Mouse (Mus musculus) A20 (cell line): Measurements from ENCODE around the gene Gm27029.
A peak's percentile ranks its signal among the peaks of the same experiment; 100 is the strongest.
"Not testable (repeated sequence)": the region's sequence is repeated elsewhere in the genome, so short reads cannot be mapped to it uniquely, and the experiment has no call there.

ENCODE experiments used
- DNase-seq: peaks from one replicate; pipeline ENCODE4 v3.0.0-alpha.2; 2011; ENCODE audit warnings: low read depth, low spot score

Gene Gm27029

DNA sequence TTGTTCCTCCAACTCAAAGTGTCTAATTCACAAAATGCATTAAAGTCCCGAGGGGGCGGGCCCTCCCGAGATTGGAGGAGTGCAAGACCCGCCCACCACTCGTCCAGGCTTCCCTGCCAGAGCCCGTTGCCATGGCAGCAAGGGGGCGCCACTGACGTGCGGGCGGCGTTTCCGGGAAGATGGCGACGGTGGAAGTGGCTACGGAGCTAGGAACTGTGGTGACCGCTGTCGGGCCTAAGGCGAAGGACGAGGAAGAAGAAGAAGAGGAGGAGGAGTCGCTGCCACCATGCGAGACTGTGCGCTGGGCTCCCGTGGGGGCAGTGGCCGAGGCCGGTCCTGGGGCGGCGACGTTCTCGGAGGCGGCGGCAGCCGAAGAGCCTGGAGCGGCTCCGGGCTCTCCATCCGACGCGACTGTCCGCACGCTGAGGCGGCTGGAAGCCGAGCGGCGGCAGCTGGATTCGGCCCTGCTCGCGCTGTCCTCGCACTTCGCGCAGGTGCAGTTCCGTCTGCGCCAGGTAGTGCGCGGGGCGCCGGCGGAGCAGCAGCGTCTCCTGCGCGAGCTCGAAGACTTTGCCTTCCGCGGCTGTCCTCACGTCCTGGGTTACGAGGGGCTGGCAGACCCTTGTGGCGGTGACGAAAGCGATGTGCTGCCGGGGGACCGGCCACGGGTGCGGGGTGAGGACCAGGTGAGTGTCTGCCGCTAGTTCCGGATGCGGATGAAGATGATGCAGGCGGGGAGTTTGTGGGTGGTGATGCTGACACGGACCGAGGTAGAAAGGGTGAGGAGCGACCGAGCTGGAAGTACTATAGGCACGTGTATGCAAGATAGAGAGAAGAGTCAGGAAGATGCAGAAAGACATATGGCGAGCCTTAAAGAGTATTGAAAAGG lies 573 bp upstream of the Gm27029 start, which contains the start of the genes Rundc1 and Ptges3l:
Gene Rundc1, plus strand, starts transcription at position 161 of the 889 bp plus-strand sequence.
Gene Ptges3l, minus strand, starts transcription at position 409 of the 889 bp plus-strand sequence.
- peak; percentile 97 for DNase-seq

DNA sequence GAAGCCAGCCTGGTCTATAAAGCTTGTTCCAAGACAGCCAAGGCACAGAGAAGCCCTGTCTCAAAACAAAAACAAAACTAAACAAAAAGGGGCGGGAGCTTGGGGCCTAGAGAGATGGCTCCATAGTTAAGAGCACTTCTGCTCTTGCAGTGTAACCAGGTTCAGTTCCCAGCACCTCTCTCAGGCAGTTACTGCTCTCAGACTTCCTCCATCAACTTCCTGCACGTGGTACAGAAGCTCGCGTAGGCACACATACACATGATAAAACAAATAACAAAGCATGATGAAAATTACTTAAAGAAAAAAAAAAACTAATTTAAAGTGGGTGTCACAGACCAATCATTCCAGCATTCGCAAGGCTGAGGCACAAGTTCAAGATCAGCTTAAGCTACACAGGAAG lies 4.4 kb downstream of the Gm27029 start:
- DNase-seq: peak; percentile 34

GRCm38 (mm10) chr11:101419610-101420009 lies 5.0 kb downstream of the Gm27029 start:
- peak; percentile 83 for DNase-seq

- no peak for DNase-seq
These were observed 5.6 kb downstream of the Gm27029 start for GRCm38 (mm10) chr11:101418991-101419390.

DNA sequence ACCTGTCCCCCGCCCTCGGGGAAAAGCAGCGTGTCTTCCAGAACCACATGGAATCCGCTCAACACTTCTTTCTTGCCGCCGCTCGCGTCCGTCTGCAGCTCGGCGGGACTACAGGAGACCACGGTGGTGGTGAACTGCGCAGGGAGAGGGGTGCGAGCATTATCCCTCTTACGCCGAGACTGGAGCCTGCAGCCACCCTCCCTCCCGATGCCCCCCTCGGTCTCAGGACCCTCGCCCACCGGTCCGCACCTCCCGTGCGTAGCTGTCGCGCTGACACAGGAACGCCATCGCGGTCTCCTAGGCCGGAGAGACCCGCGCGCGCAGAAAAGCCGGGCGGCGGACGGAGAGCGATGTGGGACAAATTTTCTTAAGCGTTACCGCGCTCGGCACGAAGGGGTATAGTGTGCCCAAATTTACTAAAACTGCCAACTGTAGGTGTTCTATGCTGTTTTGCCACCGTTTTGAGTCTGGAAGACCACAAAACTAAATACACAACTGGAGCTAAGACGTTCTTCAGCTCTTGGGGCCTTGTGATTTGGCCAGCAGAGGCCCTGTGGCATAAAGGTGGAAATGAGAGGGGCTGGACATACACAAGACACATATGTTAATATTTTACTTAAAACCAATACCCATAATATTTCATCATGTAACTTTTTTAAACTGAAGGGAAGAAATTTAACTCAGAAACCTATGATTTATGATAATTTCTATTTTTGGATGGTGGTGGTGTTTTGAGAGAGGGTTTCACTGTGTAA lies 7.3 kb downstream of the Gm27029 start, which contains the start of gene Aarsd1:
Gene Aarsd1, minus strand, starts transcription at position 515 of the 755 bp plus-strand sequence.
- peak; percentile 93 for DNase-seq

DNA sequence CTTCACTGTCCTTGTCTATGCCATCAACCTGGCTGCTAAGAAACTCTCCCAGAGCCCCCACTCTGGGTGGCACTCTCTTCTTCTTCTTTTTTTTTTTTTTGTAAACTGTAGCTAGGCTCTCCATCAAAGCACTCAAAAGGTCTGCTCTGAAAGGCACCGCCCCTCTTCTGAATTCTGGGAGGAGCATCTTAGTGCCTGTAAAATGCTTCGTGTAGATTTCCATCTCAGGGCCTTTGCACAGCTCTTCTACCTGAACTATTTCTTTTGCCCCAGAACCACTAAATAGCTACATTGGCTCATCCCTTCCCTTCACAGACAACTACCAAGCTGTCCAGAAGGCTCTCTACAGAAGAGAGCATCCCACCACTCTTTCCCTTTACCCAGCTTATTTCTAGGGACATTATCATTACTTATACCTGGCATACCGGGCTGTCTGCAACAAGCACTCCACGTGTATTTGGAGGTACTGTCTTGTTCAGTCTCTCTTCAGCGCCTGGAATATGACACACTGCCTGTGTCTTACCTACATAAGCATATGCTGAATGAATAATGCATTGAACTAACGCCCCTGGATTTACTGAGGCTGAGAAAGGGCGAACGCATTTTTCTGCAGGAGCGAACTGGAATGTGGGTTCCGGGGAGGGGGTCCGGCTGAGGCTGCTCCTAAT lies 8.0 kb downstream of the Gm27029 start:
- peak; percentile 80 for DNase-seq

- peak; percentile 49 for DNase-seq
These were observed 9.3 kb downstream of the Gm27029 start for GRCm38 (mm10) chr11:101415306-101415705.

GRCm38 (mm10) chr11:101395110-101395509 lies 29.5 kb downstream of the Gm27029 start:
- peak; percentile 80 for DNase-seq

DNA sequence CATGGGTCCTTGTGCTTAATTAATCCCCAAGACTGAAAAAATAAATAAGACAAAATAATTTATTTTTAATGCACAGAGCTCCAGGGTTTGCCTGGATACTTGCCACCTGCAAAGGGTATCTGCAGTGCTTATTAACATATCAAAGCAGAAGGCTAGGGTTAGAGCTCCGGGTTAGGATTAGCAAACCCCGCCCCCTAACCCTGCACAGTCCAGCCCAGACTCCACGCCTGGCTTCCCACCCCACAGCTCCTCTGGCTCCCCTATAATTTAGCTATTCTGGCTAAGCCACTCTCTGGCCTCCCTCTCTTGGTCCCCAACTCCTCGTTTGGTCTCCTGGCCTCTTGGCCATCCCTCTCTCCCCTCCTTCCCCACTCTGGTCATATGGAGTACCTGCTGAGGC lies 42.8 kb downstream of the Gm27029 start:
- peak; percentile 7 for DNase-seq

DNA sequence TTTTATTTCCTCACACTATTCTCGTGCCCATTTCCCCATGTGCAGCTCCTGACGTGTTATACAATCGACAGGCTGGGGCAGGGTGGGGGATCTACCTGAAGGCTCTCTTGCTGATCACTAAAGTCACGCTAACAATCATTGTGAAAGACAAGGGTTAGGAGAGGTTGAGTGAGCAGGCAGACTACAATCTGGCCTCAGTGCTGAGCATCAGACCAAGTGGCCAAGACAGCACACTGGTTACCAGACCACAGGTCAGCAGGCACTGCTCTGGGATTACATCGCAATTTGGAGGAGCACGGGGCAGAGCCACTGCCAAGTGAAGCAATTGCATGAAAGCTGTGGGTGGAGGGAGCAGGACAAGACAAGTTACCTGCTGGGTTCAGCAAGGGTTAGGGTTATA lies 45.7 kb downstream of the Gm27029 start:
- DNase-seq: no peak

GRCm38 (mm10) chr11:101378196-101378595 lies 46.4 kb downstream of the Gm27029 start:
- DNase-seq: not testable (repeated sequence)

DNA sequence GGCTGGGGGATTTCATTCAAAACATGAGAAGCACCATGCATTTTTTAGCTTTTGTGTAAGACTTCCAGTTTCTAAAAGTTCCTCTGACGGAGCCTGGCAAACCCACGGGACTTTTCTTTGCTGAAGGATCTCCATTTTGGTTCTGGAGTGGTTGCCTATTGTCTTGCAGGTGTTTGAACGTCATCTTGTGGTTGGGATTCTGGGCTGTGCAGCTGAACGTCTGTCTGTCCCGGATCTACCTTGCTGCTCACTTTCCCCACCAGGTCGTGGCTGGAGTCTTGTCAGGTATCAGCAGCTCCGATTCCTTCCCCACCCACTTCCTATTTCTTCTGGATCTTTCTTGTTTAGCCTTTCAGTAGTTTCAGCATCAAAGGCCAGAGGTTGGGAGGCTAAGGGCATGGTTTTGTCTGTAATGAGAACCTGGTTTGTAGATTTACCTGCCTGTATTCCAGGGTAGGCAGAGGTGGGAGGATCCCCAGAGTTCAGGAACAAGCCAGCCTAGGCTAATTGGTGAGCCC lies 50.1 kb downstream of the Gm27029 start:
- DNase-seq: no peak

DNA sequence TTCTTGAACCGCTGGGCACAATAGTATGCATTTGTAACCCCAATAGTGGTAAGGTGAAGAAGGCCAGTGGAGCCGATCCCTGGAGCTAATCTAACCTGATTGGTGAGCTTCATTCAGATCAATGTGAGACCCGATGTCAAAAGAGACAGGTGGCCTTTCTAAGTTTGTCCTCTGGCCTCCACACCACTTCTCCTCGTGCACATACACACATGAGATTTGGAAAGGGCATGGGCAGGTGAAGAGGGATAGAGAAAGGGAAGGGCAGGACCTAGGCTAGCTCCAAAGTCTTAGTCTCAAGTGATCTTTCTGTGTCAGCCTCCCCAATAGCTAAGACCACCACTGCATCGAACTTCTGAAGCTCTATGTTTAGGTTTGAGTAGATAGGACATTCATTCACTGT lies 54.5 kb downstream of the Gm27029 start:
- no peak for DNase-seq

- DNase-seq: no peak
These were observed 57.2 kb downstream of the Gm27029 start, which contains the start of gene G6pc for GRCm38 (mm10) chr11:101367326-101367935. TSS of gene G6pc (plus strand) at chr11:101367561.

DNA sequence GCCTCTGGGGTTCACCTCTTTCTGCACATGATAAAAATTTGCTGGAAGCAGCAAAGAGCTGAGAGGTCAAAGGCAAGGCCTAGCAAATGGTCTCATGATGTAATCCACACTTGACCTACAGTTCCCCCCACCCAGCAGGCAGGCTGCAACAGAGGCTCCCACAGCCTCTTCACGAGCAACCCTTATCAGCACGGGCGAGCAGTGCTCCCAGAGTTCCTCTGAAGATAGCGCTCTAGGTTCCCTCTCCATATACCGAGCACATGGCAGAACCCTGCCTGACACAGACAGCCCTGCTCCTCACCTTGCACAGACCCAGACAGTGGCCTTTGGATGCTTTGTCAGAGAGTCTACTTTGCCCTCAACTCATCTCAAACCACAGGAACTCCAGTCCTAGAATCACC lies 60.1 kb downstream of the Gm27029 start:
- no peak for DNase-seq

DNA sequence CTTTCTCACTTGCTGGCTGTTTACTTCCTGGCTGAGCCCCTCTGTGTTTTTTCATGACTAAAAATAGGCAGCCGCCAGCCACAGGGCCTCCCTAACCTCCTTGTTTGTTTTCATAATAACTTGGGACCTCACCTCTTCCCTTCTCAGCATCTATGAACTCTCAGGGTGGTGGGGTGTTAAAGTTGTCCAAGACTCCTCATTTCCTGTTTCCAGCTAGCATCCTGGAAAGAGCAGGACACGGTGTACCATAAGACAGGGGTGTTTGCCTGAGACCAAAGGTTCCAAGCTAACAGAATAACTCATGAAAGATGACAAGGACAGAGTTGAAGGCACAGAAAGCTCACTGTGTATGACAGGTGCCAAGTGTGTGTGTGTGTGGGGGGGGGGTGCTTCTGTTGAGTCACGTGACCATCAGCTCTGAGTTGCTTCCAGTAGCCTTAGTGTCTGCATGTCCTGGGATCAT lies 63.9 kb downstream of the Gm27029 start:
- no peak for DNase-seq

GRCm38 (mm10) chr11:101359776-101360175 lies 64.8 kb downstream of the Gm27029 start:
- DNase-seq: no peak

DNA sequence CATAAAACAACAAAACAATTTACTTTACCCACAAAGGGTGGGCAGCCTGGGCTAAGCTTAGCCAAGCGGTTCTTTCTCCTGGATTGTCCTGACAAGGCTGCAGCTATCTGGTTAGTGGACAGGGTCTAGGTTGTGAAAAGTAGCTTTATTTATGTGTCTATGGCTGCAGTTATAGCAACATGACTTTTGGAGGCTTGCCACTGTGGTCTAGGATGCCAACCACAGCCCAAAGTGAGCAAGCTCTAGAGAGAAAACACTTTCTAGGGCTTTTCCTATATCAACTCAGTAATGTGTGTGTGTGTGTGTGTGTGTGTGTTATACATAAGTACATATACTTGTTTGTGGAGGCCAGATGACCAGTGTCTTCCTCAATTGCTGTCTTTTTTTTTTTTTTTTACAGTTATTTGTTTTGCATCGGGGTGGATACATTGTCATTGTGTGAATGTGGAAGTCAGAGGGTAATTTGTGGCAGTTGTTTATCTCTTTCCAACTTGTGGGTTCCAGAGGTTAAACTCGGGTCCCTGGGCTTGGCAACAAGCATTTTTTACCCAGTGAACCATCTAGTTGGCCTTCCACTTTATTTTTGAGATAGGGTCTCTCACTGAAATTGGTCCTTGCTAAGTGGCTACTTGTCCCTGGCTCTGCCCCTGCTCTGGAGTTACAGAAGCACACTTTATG lies 67.0 kb downstream of the Gm27029 start:
- no peak for DNase-seq
